Mouse (Mus musculus) heart, postnatal 14 days (tissue): ENCODE data around the gene Ank. TPM values are rescaled to one million over a fixed set of nuclear protein-coding genes. Genes with fewer than 3 reads are reported as not detected.

ENCODE experiments used
- DNase-seq, 2 experiments: peaks; one replicate each; pipeline ENCODE4 v3.0.0; 2021 to 2022
- intact Hi-C: fragments of 180-260 bp; cut with DNase I; formaldehyde crosslinking; loops from one replicate; pipeline ENCODE4 v1.15.1; 2025
- total RNA-seq, 2 experiments: library from RNA; stranded (reverse); gene quantifications; 2 replicates each; pipeline ENCODE4 v1.2.3; 2021

The Ank gene
- total RNA-seq, 2 experiments from 2014 or later, result 176 to 186 TPM

DNA sequence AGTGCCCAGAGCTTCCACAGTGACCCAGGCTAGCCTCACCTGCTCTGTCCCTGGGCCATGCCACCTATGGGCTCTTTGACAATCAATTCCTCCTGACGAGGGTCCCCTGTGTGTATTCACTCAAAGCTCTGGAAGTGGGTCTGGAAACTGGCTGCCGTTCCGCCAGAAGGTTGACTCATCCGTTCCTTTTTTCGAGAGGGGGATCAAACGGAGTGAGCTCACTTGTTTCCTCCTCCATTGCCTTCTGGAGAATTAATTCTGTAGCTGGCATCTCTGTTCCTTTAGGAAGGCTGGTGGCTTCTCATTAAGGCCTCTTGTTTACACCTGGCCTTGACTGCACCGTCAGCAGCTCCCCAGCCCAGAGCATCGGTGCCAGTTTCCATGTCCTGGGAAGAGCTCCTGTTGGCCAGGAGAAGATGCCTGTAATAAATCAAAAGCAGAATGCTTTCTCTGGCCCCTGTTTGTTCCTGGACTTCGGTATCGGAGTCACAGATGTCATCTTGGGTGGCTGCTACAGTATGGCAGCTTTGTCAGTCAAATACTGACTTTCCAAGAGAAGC lies 99.2 kb downstream of the Ank start:
- no peak for DNase-seq
- intact Hi-C loops, result no loop called here

DNA sequence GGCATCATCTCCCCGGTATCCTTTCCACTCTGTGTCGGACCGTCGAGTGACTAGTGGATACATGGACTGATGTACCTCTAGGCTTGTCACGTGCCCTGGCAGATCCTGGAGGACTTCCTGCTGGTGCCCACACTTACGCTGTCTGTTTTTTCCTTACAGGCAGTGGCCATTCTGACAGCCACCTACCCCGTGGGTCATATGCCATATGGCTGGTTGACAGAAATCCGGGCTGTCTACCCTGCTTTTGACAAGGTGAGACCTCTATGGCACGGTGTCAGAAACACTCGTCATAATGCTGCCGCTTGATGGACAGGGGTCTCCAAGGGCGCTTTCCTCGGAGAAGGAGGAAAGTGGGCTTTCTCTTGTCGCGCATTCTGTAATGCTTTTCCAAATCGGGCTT lies 100.9 kb downstream of the Ank start:
- intact Hi-C loops, result no loop called here
- no peak for DNase-seq

DNA sequence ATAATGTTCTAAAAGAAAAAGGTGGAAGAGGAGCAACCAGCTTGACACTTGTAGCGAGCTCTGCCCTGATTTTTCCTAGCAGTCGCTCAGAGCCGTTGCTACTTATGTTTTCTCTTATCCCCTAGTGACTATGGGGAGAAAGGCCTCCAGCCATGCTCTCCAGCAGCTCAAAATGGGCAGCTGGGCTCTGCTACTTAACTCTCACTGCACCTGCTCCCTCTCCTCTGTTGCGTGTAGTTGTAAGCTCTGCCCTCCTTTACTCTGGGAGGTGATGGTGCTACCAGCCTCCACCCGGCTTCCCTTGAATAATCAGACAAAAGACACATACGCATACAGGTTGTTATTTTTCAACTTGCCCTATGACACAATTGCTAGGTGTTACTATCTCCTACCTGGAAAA lies 101.9 kb downstream of the Ank start:
- intact Hi-C loops, result no loop called here

DNA sequence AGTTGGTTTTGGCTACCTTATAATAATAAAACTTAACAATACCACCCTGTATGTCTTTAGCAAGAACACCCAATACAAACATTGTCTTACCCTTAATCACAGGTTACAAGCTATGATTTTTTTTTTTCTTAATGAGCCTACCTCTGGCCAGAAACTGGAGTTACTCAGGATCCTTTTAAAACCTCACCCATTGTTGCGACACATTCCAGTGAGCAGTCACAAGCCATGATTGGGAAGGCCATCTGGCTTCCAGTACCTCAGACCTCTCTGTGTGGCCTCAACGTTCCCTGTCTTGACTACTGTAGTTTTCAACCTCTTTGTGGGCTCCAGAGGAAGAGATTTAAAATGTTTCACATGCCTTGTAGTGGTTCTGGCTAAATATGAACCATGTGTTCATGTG lies 103.4 kb downstream of the Ank start:
- no peak for DNase-seq
- intact Hi-C loops, result no loop called here

More for the DNA sequence above, 101.9 kb downstream of the Ank start:
- no peak for DNase-seq

DNA sequence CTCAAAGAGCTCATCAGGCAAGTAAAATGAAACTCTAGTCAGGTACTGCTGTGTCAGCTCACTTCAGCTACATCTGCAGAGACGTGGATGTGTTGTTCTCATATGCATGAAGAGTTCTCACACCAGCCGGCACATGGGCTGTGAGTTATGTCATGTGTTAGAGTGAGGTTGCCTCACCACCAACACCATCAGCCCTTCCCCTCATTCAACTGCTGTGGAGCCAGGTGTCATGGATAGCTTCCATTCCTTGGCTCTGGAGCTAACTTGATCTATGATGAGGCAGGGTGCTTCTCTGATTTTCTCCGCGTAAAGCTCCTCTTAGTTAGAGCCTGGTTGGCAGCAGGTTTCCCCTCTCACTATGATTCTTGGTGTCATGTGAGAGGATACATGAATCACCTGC lies 103.9 kb downstream of the Ank start:
- no peak for DNase-seq
- intact Hi-C loops, result no loop called here

DNA sequence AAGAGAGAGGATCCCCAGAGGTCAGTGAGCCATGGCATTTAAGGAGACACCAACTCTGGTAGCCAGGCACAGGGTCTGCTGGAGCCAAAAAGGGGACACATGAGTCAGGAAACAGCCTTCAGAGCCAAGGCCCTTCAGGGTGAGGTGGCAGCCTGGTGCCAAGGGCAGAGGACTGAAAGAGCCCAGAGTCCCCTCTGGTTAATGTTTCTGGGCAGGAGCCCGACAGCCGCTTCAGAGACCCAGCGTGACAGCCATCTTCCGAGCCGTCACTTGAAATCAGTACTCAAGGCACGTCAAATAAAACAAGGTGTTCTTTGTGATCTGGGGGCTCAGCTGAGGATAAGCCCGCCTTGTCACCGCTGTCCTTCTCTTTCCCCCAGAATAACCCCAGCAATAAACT lies 104.7 kb downstream of the Ank start:
- DNase-seq, result peak; percentile 49 to 67
- intact Hi-C loops, result no loop called here

DNA sequence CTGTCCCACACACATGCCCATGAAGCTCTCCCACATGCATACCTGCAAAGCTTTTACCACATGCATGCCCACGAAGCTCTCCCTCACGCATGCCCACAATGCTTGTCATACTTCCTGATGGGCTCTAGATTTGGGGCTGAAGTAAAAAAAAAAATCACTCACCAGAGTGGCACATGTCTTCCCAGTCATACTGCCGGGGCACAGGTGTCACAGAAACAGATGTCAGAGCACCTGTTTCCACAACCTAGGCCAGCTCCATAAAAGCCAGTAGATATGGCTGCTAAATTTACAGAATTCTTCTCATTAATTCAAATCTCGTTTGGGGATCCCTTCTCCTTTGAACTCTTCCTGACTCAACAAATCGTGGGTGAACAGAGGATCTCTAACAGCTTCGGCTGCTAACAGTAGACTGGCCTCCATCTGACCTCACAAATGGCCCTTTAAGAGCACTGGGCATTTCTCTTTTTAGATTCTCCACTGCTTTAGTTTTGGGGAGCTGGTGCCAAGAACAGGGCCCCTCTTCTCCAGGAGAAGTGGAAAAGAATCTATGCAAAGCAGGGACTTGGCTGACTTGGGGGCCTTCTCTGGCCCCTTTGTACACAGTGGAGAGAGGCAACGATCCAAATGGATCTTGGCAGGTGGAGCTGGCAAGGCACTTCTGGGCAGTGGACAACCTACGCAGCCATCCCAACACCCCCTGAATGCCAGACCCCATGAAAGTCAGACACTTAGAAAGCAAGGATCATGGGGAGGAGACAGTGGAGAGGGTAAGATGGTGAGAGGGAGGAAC lies 108.7 kb downstream of the Ank start:
- intact Hi-C loops, result no loop called here
- peak in 1 of 2 experiments; percentile 67 for DNase-seq

DNA sequence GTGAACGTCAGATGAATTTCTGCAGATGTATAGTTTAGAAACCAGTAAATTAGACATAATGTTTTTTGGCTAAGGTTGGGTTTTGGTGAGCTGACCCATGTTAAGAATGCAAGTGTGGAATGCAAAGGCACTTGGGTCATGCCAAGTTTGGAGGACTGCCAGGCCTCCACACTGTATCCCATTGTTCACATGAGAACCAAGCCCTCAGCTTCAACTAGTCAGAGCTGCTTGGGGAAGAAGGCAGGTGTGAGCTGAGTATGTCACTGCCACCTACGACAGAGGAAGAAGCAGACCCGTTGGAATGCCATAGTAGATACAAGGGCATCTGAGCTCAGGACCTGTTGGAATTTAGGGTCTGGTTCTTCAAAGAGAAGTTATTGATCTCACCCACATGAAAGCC lies 109.5 kb downstream of the Ank start:
- DNase-seq, result peak; percentile 40 to 65
- intact Hi-C loops, result no loop called here

DNA sequence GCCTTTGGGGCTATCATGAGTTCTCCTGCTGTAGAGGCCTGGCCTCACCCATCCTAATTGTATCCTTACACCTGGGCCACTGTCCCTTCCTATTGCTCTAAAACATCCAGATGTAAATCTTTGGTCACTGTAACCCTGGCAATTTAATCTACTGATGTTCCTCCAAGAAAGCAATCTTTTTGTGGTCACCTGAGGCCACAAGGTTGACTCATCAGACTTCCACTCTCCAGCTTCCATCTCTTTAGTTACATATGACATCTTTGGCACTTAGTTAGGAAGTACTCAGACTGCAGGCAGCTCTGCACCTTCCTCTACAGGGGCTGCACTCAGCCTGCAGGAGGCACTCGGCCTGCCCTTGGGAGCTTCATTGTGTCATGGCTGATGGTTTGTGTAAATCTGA lies 110.4 kb downstream of the Ank start:
- intact Hi-C loops, result no loop called here
- DNase-seq, result no peak

DNA sequence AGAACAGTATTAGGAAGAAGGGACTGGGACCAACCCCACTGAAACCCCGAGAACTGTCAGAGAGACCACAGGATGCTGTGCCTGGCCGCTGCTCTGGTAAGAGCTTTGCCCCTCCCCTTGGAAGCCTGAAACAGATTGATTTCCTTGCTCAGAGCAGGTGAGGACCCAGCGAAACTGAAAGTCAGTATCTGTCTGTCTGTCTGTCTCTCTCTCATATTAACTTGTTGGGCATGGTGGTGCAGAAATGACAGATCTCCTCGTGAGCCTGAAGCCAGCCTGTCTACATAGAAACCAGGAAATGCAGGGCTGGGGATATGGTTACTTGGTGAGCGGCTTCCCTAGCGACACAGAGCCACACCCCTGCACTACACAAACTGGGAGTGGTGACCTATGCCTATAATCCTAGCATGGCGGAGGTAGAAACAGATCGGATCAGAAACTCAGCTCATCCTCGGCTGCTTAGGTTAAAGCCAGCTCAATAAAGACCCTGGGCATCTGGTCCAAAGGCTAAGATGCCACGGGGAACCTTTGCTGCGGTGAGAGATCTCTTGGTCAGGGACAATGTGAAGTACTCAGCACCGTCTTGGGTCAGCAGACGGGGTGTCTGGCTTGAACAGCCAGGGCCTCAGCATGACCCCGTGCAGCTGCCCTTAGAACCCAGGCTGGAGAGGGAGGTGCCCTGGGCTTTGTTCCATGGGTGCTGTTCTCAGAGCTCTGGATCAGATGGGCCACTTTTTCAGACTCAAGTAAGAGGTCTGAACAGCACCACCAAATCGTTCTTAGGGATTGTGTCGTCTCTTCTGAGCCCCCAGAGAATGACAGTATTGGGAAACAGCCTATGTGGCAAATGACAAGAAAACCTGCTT lies 111.7 kb downstream of the Ank start:
- intact Hi-C loops, result no loop called here
- no peak for DNase-seq

DNA sequence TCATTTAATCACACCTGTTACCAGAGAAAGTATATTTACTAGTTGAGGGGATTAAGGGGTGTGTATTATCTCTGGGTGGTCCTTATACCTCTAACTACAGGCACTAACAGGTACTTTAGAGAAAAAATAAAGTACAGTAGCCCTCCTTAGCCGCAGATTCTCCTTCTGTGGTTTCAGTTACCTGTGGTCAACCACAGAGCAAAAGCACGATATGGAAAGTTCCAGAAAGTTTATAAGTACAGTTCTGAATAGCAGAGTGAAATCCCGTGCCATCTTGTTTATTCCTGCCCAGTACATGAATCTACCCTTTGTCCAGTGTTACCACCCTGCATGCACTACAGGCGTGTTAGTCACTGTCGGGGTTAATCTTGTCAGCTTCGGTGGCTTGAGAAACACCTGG lies 112.4 kb downstream of the Ank start:
- intact Hi-C loops, result no loop called here
- no peak for DNase-seq

DNA sequence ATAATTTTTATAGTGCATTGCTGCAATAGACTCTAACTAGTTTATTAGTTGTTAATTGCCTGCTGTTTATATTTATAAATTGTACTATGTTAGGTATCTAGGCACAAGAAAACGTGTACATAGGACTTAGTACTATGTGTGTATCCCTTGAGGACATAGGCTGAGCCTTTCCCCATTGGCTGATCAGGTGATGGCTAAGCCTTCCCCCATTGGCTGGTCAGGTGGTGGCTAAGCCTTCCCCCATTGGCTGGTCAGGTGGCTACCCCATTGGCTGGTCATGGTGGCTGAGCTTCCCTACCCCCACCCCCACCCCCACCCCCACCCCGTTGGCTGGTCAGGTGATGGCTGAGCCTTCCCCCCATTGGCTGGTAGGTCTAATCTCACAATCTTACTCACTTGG lies 113.4 kb downstream of the Ank start:
- intact Hi-C loops, result loop anchor here (2.0 kb wide), 1 partner anchor 113 kb away; the partner anchor contains the start of gene Ank
- DNase-seq, result no peak

DNA sequence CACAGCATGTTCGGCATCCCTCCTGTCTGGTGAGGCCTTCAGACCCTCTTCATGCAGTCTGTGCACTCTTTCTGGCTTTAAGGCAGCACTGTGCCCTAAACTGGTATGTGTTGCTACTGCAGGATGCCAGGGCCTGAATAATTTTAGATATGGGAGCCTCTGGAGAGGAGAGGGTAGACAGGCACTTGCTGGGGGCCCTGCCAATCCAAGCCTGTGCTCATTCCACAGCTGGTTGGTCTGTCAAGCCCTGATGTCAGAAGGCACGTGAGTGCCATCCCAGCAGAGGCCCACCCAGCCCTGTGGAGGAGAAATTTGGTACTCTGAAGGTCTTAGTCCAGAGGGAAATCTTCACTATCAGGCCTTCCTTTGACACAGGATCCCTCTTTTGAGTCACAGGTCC lies 114.3 kb downstream of the Ank start:
- intact Hi-C loops, result loop anchor here (2.0 kb wide), 1 partner anchor 114 kb away; the partner anchor contains the start of gene Ank
- peak; percentile 43 to 60 for DNase-seq

DNA sequence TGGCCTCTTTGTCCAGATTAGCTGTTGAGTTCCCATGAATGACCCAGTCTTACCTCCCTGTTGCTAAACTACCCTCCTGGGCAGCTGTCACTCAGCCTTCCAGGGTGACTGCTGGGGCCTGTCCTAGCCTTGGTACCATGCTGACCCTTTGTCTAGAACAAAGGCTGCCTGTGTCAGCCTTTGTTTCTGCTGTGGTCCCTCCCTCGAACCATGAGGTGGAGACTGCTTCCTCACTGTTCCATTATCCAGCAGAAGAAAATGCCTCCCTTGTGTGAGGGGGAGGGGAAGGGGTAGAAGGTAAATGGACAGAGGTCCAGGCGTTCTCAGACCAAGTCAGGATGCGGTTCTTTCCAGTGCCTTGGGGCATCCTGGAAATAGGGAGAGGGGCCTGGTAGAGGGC lies 115.2 kb downstream of the Ank start:
- intact Hi-C loops, result loop anchor here (1.0 to 2.0 kb wide), 3 partner anchors 115 to 265 kb away; partner anchors contain the start of gene Ank
- no peak for DNase-seq

DNA sequence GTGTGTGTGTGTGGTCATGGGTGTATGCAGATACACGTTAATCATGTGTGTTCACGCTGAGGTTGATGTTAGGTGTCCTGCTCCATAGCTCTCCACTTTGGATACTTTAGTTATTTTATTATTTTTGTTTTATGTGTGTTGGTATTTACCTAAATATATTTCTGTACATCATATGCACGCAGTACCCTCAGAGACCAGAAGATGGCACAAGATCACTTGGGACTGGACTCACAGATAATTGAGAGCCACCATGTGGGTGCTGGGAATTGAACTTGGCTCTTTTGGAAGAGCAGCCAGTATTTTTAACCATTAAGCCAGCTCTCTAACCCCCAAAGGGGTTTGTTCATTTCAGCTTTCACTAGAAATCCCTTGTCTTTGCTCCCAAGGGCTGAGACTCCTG lies 116.0 kb downstream of the Ank start:
- DNase-seq, result no peak
- intact Hi-C loops, result loop anchor here (1.0 to 2.0 kb wide), 2 partner anchors 256 to 266 kb away; no protein-coding TSS in a partner anchor

DNA sequence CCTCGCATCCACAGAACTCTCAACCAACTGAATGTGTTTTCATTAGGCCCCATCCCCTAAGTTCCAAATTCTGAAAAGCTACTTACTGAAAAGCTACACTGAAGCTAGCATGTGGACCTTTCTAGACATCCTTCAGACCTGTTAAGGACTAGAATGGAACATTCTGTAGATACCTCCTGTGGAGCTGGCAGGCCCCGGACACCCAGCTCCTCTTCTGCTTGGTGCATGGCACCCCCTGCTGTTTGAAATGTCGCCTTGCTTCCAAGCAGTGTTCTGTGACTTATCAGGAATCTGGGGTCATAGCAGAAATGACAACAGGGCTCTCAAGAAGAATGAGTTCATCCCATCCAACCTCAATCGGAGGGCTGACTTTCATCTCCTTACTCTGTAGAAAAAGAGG lies 116.6 kb downstream of the Ank start:
- DNase-seq, result peak; percentile 66 to 74
- intact Hi-C loops, result loop anchor here (2.0 kb wide), 1 partner anchor 266 kb away; no protein-coding TSS in a partner anchor

DNA sequence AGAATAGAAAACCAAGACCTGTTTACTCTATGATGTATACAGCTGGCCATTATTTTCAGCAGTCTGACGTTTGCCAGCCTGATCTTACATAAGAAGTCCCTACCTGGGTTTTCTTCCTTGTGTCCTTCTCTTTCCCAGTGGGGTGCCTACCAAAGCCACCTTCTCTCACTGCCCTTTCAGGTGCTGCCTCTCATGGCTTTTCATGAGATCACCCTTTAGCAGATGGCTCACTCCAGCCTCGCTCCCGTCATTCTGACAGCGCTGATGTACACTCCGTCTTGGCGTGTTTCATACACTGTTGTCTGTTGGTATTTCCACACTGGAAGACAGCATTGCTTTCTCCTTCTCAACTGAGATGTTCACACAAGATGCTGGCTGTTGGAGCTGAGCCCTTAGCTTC lies 117.1 kb downstream of the Ank start:
- intact Hi-C loops, result loop anchor here (2.0 kb wide), 2 partner anchors 29 to 267 kb away; no protein-coding TSS in a partner anchor
- no peak for DNase-seq

DNA sequence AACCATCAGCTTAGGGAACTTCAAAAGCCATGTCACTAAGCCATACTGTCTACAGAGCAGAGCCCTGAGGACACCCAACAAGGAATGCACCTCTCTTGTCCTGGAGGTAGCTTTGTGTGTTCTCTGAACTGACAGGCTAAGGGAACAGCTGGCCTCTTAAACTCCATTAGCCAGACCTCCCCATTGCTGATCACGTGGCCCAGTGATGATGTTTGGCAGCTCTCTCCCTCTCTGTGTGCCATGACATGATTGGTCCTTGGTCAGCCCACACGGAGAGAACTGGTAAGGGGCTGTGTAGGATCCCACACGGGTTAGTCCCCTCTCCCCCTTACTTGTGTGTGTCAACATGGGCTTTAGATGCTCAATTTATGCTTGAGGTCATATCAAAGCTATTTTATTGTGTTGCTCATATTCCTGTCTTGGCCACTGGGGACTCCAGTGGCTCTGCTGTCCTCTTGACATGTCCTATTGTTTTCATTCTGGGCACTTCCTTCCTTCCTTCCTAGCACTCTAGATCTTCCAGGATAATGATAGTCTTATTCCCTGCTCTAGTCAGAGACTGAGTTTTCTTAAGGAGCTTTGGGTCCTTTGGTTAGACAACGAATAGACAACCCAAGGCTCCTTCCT lies 119.1 kb downstream of the Ank start:
- no peak for DNase-seq
- intact Hi-C loops, result loop anchor here (2.0 kb wide), 1 partner anchor 27 kb away; no protein-coding TSS in a partner anchor

DNA sequence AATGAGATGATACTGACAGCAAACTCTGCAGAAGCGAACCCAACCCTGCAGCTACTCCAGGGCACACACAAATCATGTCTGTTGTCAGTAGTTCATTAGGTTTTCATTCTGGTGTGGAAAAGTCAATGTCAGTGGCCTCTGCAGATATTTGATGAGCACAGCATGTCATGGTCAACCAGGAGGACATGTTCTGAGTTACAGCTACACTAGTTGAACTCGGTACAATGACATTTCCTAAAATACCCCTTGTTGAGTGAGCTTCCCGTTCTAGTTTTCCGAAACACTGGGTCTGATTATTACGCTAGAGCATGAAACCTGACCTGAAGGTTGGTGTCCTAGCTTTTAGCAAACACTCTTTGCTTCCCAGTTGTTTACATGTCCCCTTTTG lies 119.6 kb downstream of the Ank start:
- DNase-seq, result no peak

DNA sequence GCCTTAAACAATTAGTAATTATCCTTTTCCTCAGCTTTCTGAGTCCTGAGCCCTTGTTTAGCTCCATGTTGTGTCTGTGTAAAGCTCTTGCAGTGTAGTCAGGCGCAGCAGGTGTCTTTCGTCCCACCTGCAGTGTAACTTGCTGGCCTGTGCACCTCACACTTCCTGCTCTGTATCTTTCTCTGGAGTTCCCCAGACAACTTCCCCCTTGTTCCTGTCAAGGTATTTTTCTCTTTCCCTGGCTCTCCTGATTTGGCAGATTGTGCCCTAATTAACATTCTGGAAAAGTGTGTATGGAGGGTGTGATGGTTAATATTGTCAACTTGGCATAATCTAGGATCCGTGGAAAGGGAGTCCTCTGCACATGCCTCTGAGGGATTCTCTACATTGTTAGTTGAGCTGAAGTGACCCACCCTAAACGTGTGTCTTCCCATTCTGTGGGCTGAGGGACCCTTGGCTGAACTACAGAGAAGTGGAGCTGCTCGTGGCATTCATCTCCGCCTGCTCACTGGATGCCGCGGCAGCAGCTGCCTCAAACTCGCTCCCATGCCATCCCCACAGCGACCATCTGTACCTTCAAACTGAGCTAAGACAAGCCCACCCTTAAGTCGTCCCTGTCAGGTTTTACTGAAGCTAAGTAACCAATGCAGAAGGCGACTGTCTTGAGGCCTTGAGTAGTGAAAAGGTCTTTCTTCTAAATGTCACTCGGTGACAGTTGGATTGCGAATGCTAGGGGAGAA lies 121.8 kb downstream of the Ank start:
- no peak for DNase-seq
- intact Hi-C loops, result no loop called here

More for the DNA sequence above, 119.6 kb downstream of the Ank start:
- intact Hi-C loops, result no loop called here
